Mouse (Mus musculus) lung, adult 18-20 months (tissue): Measurements from ENCODE around the gene Trim47.

ENCODE experiments used
- DNase-seq, 2 experiments: peaks; one replicate each; pipeline ENCODE4 v3.0.0; 2022; ENCODE audit warnings: mixed read lengths in 2 of 2

The Trim47 gene

GRCm38 (mm10) chr11:116127156-116127980 lies at the start of gene Trim47:
TSS of gene Trim47 (minus strand) at chr11:116127210.
- DNase-seq = peak; percentile 74 to 84

- no peak for DNase-seq
Measured at GRCm38 (mm10) chr11:116176010-116176409, 49.0 kb upstream of the Trim47 start.

GRCm38 (mm10) chr11:116174775-116175448 lies 47.9 kb upstream of the Trim47 start:
- DNase-seq = no peak

GRCm38 (mm10) chr11:116171959-116172358 lies 44.9 kb upstream of the Trim47 start:
- no peak for DNase-seq

- DNase-seq = no peak
Measured at GRCm38 (mm10) chr11:116170003-116170800, 43.2 kb upstream of the Trim47 start.

GRCm38 (mm10) chr11:116169214-116169613 lies 42.2 kb upstream of the Trim47 start:
- DNase-seq = no peak

- peak; percentile 96 to 97 for DNase-seq
Measured at GRCm38 (mm10) chr11:116167884-116168439, 41.0 kb upstream of the Trim47 start, which contains the start of gene Fbf1. TSS of gene Fbf1 (minus strand) at chr11:116168166.

GRCm38 (mm10) chr11:116167232-116167631 lies 40.2 kb upstream of the Trim47 start:
- DNase-seq = no peak

GRCm38 (mm10) chr11:116163002-116163401 lies 36.0 kb upstream of the Trim47 start:
- DNase-seq = no peak

GRCm38 (mm10) chr11:116162146-116162545 lies 35.1 kb upstream of the Trim47 start:
- DNase-seq = no peak

GRCm38 (mm10) chr11:116161312-116161711 lies 34.3 kb upstream of the Trim47 start:
- DNase-seq = peak; percentile 27 to 54

- no peak for DNase-seq
Measured at GRCm38 (mm10) chr11:116150960-116151359, 23.9 kb upstream of the Trim47 start.

GRCm38 (mm10) chr11:116149341-116149740 lies 22.3 kb upstream of the Trim47 start:
- no peak for DNase-seq

- DNase-seq = no peak
Measured at GRCm38 (mm10) chr11:116148761-116149221, 21.8 kb upstream of the Trim47 start.

GRCm38 (mm10) chr11:116146294-116146985 lies 19.4 kb upstream of the Trim47 start:
- peak; percentile 67 for DNase-seq

GRCm38 (mm10) chr11:116145481-116146293 lies 18.7 kb upstream of the Trim47 start:
- DNase-seq = peak in 1 of 2 experiments; percentile 47

- no peak for DNase-seq
Measured at GRCm38 (mm10) chr11:116143468-116143867, 16.5 kb upstream of the Trim47 start.

GRCm38 (mm10) chr11:116142211-116142991 lies 15.4 kb upstream of the Trim47 start:
- DNase-seq = no peak

GRCm38 (mm10) chr11:116138468-116139138 lies 11.6 kb upstream of the Trim47 start, which contains the start of gene Mrpl38:
TSS of gene Mrpl38 (minus strand) at chr11:116138868.
- peak; percentile 92 to 94 for DNase-seq

GRCm38 (mm10) chr11:116138096-116138467 lies 11.1 kb upstream of the Trim47 start:
- DNase-seq = no peak
